Mouse (Mus musculus) cerebellum, postnatal 25 days (tissue): ENCODE measurements around the gene Krtap4-1.

Experiments
- DNase-seq, 2 experiments: peaks; one replicate each; pipeline ENCODE4 v3.0.0; 2021; ENCODE audit warnings: mixed read lengths in 2 of 2

The Krtap4-1 gene

DNA sequence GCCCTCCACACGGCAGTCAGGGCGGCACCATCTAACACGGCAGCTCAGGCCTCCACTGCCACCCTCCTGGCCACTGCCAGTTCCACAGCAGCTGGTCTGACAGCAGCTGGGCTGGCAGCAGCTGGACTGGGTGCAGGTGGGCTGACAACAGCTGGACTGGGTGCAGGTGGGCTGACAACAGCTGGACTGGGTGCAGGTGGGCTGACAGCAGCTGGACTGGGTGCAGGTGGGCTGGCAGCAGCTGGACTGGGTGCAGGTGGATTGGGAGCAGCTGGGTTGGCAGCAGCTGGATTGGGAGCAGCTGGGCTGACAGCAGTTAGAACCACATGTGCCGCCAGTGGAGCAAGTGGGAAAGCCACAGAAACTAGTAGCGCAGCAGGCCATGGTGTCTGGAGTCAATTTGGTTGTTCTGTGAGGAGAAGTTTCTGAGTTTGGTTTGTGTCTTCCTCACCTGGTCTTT, 44.8 kb downstream of the Krtap4-1 start, which contains the start of gene Krtap1-4:
Gene Krtap1-4 (minus strand): TSS at position 410 of the 460 bp plus-strand sequence.
- no peak for DNase-seq

DNA sequence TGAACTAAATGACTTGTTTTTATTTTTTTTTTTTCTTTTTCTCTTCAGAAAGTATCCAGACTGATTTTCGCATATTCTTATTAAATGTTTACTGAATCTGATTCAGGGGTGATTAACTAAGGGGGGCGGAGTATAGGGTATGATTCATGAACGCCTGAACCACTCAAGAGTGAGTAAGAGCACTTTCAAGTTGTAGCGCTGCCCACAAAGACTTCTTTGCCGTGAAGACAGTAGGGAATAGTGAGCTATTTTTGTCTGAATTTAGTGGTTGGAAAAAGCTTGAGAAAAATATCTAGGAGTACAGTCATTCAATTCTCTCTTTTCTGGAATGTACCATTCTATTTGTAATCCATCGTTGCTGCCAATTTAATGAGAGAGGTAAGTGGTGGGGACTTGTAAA, 46.5 kb downstream of the Krtap4-1 start:
- DNase-seq = no peak

DNA sequence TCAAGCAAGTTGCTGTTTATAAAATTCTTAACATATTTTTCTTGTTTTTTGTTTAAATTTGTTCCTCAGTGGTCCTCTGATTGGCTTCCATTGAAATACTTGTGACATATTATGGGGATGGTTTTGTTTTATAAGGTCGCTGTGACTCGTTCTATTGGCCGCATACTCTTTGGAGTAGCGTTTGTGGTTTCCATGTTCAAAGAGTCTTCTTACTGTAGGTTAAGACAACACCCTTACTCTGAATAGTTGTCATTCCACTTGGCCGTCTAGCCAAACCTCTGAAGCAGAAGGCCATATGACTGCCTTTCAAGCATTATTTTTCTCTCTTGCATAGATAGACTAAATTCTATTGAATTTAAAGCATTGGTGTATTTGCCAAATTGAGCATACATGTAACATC, 47.0 kb downstream of the Krtap4-1 start:
- no peak for DNase-seq

DNA sequence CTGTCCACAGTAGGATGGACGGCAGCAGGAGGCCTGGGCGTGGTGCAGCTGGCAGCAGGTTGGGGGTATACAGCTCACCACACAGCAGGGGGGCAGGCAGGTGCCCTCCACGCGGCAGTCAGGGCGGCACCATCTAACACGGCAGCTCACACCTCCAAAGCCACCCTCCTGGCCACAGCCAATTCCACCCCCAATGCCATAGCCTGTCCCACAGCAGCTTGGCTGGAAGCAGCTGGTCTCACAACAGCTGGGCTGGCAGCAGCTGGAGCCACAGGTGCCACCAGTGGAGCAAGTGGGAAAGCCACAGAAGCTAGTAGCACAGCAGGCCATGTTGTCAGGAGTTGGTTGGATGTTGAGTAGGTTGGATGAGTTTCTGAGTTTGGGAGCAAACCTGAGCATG, 47.4 kb downstream of the Krtap4-1 start, which contains the start of gene Krtap1-5:
Gene Krtap1-5 (minus strand): TSS at position 381 of the 400 bp plus-strand sequence.
- no peak for DNase-seq
